Mouse (Mus musculus): Measurements from ENCODE around the gene C8a. TPM values are rescaled to one million over a fixed set of nuclear protein-coding genes. Genes with fewer than 3 reads are reported as not detected.

The C8a gene
- polyA plus RNA-seq, 1 experiment from 2014 or later: not detected

- Histone ChIP-seq H3K27me3 (ENCODE audit: control insufficient read depth, insufficient read depth, low read length) (no peaks in the 10 kb centered on the region), H3K4me1 (ENCODE audit: control insufficient read depth, insufficient read depth, low read length) (no peaks in the 10 kb centered on the region), H3K4me3 (ENCODE audit: low read depth, low read length) (no peak overlapping the region), H3K9ac (ENCODE audit: low read length) (no peak overlapping the region), H3K9me3 (ENCODE audit: control insufficient read depth, low read length) (no peaks in the 10 kb centered on the region), H3K36me3 (ENCODE audit: control insufficient read depth, insufficient read depth, low read length) (no peaks in the 10 kb centered on the region), H3K4me2 (ENCODE audit: low read depth, severe bottlenecking) (no peak overlapping the region), H3K27ac (replicated peaks; ENCODE audit: low read depth, low read length) (no peak overlapping the region)
- 75% methylated on average over 10 of the region's 10 CpGs for WGBS
- DNase-seq (ENCODE audit: low spot score): no peak
- ATAC-seq (ENCODE audit: insufficient number of reproducible peaks, low FRiP score, low TSS enrichment, low read depth): no peak
Observed at GRCm38 (mm10) chr4:104810710-104811286, 65.4 kb downstream of the C8a start.

- no peak for DNase-seq (ENCODE audit: low spot score)
- no peaks in the 10 kb centered on the region for H3K27me3 ChIP-seq (ENCODE audit: control insufficient read depth, insufficient read depth, low read length)
- no peak overlapping the region for H3K4me3 ChIP-seq (ENCODE audit: low read depth, low read length)
- 87% methylated on average over 19 of the region's 19 CpGs for WGBS
- H3K4me1 ChIP-seq (ENCODE audit: control insufficient read depth, insufficient read depth, low read length): no peaks in the 10 kb centered on the region
- no peak overlapping the region for H3K4me2 ChIP-seq (ENCODE audit: low read depth, severe bottlenecking)
- H3K9me3 ChIP-seq (ENCODE audit: control insufficient read depth, low read length): no peaks in the 10 kb centered on the region
- ATAC-seq (ENCODE audit: insufficient number of reproducible peaks, low FRiP score, low TSS enrichment, low read depth): no peak
- no peak overlapping the region for H3K9ac ChIP-seq (ENCODE audit: low read length)
- no peaks in the 10 kb centered on the region for H3K36me3 ChIP-seq (ENCODE audit: control insufficient read depth, insufficient read depth, low read length)
- no peak overlapping the region for H3K27ac ChIP-seq (replicated peaks; ENCODE audit: low read depth, low read length)
Observed at GRCm38 (mm10) chr4:104805414-104806257, 70.6 kb downstream of the C8a start.

- Histone ChIP-seq H3K27ac (replicated peaks; ENCODE audit: low read depth, low read length) (no peak overlapping the region), H3K9ac (ENCODE audit: low read length) (no peak overlapping the region), H3K36me3 (ENCODE audit: control insufficient read depth, insufficient read depth, low read length) (no peaks in the 10 kb centered on the region), H3K27me3 (ENCODE audit: control insufficient read depth, insufficient read depth, low read length) (no peaks in the 10 kb centered on the region), H3K9me3 (ENCODE audit: control insufficient read depth, low read length) (no peaks in the 10 kb centered on the region), H3K4me2 (ENCODE audit: low read depth, severe bottlenecking) (no peak overlapping the region), H3K4me1 (ENCODE audit: control insufficient read depth, insufficient read depth, low read length) (no peaks in the 10 kb centered on the region), H3K4me3 (ENCODE audit: low read depth, low read length) (no peak overlapping the region)
- 93% methylated on average over 4 of the region's 4 CpGs for WGBS
- ATAC-seq (ENCODE audit: insufficient number of reproducible peaks, low FRiP score, low TSS enrichment, low read depth) (no peak), DNase-seq (ENCODE audit: low spot score) (no peak)
Observed at GRCm38 (mm10) chr4:104804100-104804499, 72.1 kb downstream of the C8a start.

GRCm38 (mm10) chr4:104801625-104802024, 74.6 kb downstream of the C8a start:
- 91% methylated on average over 3 of the region's 3 CpGs for WGBS
- Histone ChIP-seq H3K9ac (ENCODE audit: low read length) (no peak overlapping the region), H3K27ac (replicated peaks; ENCODE audit: low read depth, low read length) (no peak overlapping the region), H3K36me3 (ENCODE audit: control insufficient read depth, insufficient read depth, low read length) (no peaks in the 10 kb centered on the region), H3K9me3 (ENCODE audit: control insufficient read depth, low read length) (no peaks in the 10 kb centered on the region), H3K4me2 (ENCODE audit: low read depth, severe bottlenecking) (no peak overlapping the region), H3K27me3 (ENCODE audit: control insufficient read depth, insufficient read depth, low read length) (no peaks in the 10 kb centered on the region), H3K4me1 (ENCODE audit: control insufficient read depth, insufficient read depth, low read length) (no peaks in the 10 kb centered on the region), H3K4me3 (ENCODE audit: low read depth, low read length) (no peak overlapping the region)
- DNase-seq (ENCODE audit: low spot score) (no peak), ATAC-seq (ENCODE audit: insufficient number of reproducible peaks, low FRiP score, low TSS enrichment, low read depth) (no peak)

- no peak overlapping the region for H3K9ac ChIP-seq (ENCODE audit: low read length)
- H3K36me3 ChIP-seq (ENCODE audit: control insufficient read depth, insufficient read depth, low read length): no peaks in the 10 kb centered on the region
- no peaks in the 10 kb centered on the region for H3K4me1 ChIP-seq (ENCODE audit: control insufficient read depth, insufficient read depth, low read length)
- DNase-seq (ENCODE audit: low spot score) (no peak), ATAC-seq (ENCODE audit: insufficient number of reproducible peaks, low FRiP score, low TSS enrichment, low read depth) (no peak)
- H3K4me3 ChIP-seq (ENCODE audit: low read depth, low read length): no peak overlapping the region
- no peaks in the 10 kb centered on the region for H3K27me3 ChIP-seq (ENCODE audit: control insufficient read depth, insufficient read depth, low read length)
- 77% methylated on average over 9 of the region's 9 CpGs for WGBS
- H3K9me3 ChIP-seq (ENCODE audit: control insufficient read depth, low read length): no peaks in the 10 kb centered on the region
- H3K27ac ChIP-seq (replicated peaks; ENCODE audit: low read depth, low read length): no peak overlapping the region
- H3K4me2 ChIP-seq (ENCODE audit: low read depth, severe bottlenecking): no peak overlapping the region
Observed at GRCm38 (mm10) chr4:104798951-104799350, 77.2 kb downstream of the C8a start.

GRCm38 (mm10) chr4:104792111-104792510, 84.1 kb downstream of the C8a start:
- H3K4me2 ChIP-seq (ENCODE audit: low read depth, severe bottlenecking): no peak overlapping the region
- DNase-seq (ENCODE audit: low spot score) (no peak), ATAC-seq (ENCODE audit: insufficient number of reproducible peaks, low FRiP score, low TSS enrichment, low read depth) (no peak)
- no peaks in the 10 kb centered on the region for H3K9me3 ChIP-seq (ENCODE audit: control insufficient read depth, low read length)
- H3K4me3 ChIP-seq (ENCODE audit: low read depth, low read length): no peak overlapping the region
- WGBS: 95% methylated on average over 4 of the region's 4 CpGs
- no peak overlapping the region for H3K27ac ChIP-seq (replicated peaks; ENCODE audit: low read depth, low read length)
- H3K27me3 ChIP-seq (ENCODE audit: control insufficient read depth, insufficient read depth, low read length): no peaks in the 10 kb centered on the region
- H3K36me3 ChIP-seq (ENCODE audit: control insufficient read depth, insufficient read depth, low read length): no peaks in the 10 kb centered on the region
- no peaks in the 10 kb centered on the region for H3K4me1 ChIP-seq (ENCODE audit: control insufficient read depth, insufficient read depth, low read length)
- no peak overlapping the region for H3K9ac ChIP-seq (ENCODE audit: low read length)

- Histone ChIP-seq H3K36me3 (ENCODE audit: control insufficient read depth, insufficient read depth, low read length) (no peaks in the 10 kb centered on the region), H3K9me3 (ENCODE audit: control insufficient read depth, low read length) (no peaks in the 10 kb centered on the region), H3K4me2 (ENCODE audit: low read depth, severe bottlenecking) (no peak overlapping the region), H3K27me3 (ENCODE audit: control insufficient read depth, insufficient read depth, low read length) (no peaks in the 10 kb centered on the region), H3K4me3 (ENCODE audit: low read depth, low read length) (no peak overlapping the region), H3K9ac (ENCODE audit: low read length) (no peak overlapping the region), H3K27ac (replicated peaks; ENCODE audit: low read depth, low read length) (no peak overlapping the region), H3K4me1 (ENCODE audit: control insufficient read depth, insufficient read depth, low read length) (no peaks in the 10 kb centered on the region)
- no peak for DNase-seq (ENCODE audit: low spot score)
- ATAC-seq (ENCODE audit: insufficient number of reproducible peaks, low FRiP score, low TSS enrichment, low read depth): no peak
- 78% methylated on average over 4 of the region's 4 CpGs for WGBS
Observed at GRCm38 (mm10) chr4:104782346-104782745, 93.9 kb downstream of the C8a start.

GRCm38 (mm10) chr4:104781441-104781840, 94.8 kb downstream of the C8a start:
- no peaks in the 10 kb centered on the region for H3K27me3 ChIP-seq (ENCODE audit: control insufficient read depth, insufficient read depth, low read length)
- no peaks in the 10 kb centered on the region for H3K36me3 ChIP-seq (ENCODE audit: control insufficient read depth, insufficient read depth, low read length)
- H3K4me3 ChIP-seq (ENCODE audit: low read depth, low read length): no peak overlapping the region
- no peaks in the 10 kb centered on the region for H3K9me3 ChIP-seq (ENCODE audit: control insufficient read depth, low read length)
- no peaks in the 10 kb centered on the region for H3K4me1 ChIP-seq (ENCODE audit: control insufficient read depth, insufficient read depth, low read length)
- ATAC-seq (ENCODE audit: insufficient number of reproducible peaks, low FRiP score, low TSS enrichment, low read depth): no peak
- 87% methylated on average over 3 of the region's 3 CpGs for WGBS
- no peak overlapping the region for H3K27ac ChIP-seq (replicated peaks; ENCODE audit: low read depth, low read length)
- H3K4me2 ChIP-seq (ENCODE audit: low read depth, severe bottlenecking): no peak overlapping the region
- DNase-seq (ENCODE audit: low spot score): no peak
- H3K9ac ChIP-seq (ENCODE audit: low read length): no peak overlapping the region
